Mouse (Mus musculus) spleen, adult 2 months (tissue): ENCODE data around the gene Pacs1. TPM values are rescaled to one million over a fixed set of nuclear protein-coding genes. Genes with fewer than 3 reads are reported as not detected.

ENCODE experiments used
- DNase-seq, 2 experiments: peaks; one replicate each; pipeline versions ENCODE4 v3.0.0 to v3.0.0-alpha.2; 2012 to 2021; ENCODE audit warnings: low spot score in 2 of 2, low read depth in 1 of 2
- H3K27ac ChIP-seq: fragments of 200-500 bp; 2 replicates; pipeline ENCODE4 v1.5.1; 2012; ENCODE audit warnings: low read length, inconsistent platforms; ENCODE audit not compliant: insufficient read depth
- H3K27me3 ChIP-seq: fragments of 200-500 bp; 2 replicates; pipeline ENCODE4 v1.6.1; 2012; ENCODE audit warnings: mild to moderate bottlenecking, moderate library complexity, low read length, inconsistent platforms; ENCODE audit not compliant: control insufficient read depth, insufficient read depth
- H3K36me3 ChIP-seq: fragments of 200-500 bp; 2 replicates; pipeline ENCODE4 v1.6.1; 2012; ENCODE audit warnings: mild to moderate bottlenecking, low read length, inconsistent platforms; ENCODE audit not compliant: control insufficient read depth, insufficient read depth
- H3K4me1 ChIP-seq: fragments of 200-500 bp; 2 replicates; pipeline ENCODE4 v1.6.1; 2011; ENCODE audit warnings: inconsistent platforms; ENCODE audit not compliant: control insufficient read depth, insufficient read depth, insufficient read length
- H3K4me3 ChIP-seq: fragments of 200-500 bp; 2 replicates; pipeline ENCODE4 v1.5.1; 2011; ENCODE audit warnings: mild to moderate bottlenecking, inconsistent platforms; ENCODE audit not compliant: insufficient read depth, insufficient read length; ENCODE audit errors: extremely low read depth
- CTCF ChIP-seq: fragments of 200-500 bp; IDR thresholded peaks from 2 replicates; pipeline ENCODE4 v1.5.1; 2011; ENCODE audit warnings: mild to moderate bottlenecking, inconsistent platforms; ENCODE audit not compliant: insufficient read depth, insufficient read length, insufficient replicate concordance; ENCODE audit errors: extremely low read depth
- POLR2A ChIP-seq: fragments of 200-500 bp; IDR thresholded peaks from 2 replicates; pipeline ENCODE4 v1.6.1; 2011; ENCODE audit warnings: low read depth, low read length, inconsistent platforms
- WGBS: fragments of 180-500 bp; shearing (Covaris S2); methylation state at CpG from one replicate; pipeline ENCODE4 v1.1.7; 2018; 5-methylcytosine and 5-hydroxymethylcytosine counted together
- polyA plus RNA-seq: library from polyadenylated mRNA; depleted of rRNA; stranded (reverse); fragments of >200 nt; gene quantifications from 2 replicates; pipeline ENCODE4 v1.2.3, GENCODE M21; 2012

Gene Pacs1
- polyA plus RNA-seq, 1 experiment: 35.0 TPM

GRCm38 (mm10) chr19:5277140-5277539 lies 4.2 kb upstream of the Pacs1 start:
- peaks cover 15% of the 10 kb centered on the region; the same call in 1 of the 2 replicates for H3K4me1 ChIP-seq
- H3K27me3 ChIP-seq: no peaks in the 10 kb centered on the region
- TF ChIP-seq CTCF (no peak), POLR2A (no peak)
- no peak overlapping the region for H3K27ac ChIP-seq
- 89% methylated on average over 3 of the region's 3 CpGs for WGBS
- no peak for DNase-seq
- no peak overlapping the region for H3K4me3 ChIP-seq
- peaks cover 31% of the 10 kb centered on the region for H3K36me3 ChIP-seq

GRCm38 (mm10) chr19:5276531-5276930 lies 3.6 kb upstream of the Pacs1 start:
- no peak overlapping the region for H3K27ac ChIP-seq
- 91% methylated on average over 2 of the region's 2 CpGs for WGBS

GRCm38 (mm10) chr19:5275736-5276135 lies 2.8 kb upstream of the Pacs1 start:
- no peak for DNase-seq
- no peak overlapping the region for H3K4me3 ChIP-seq
- H3K36me3 ChIP-seq: peaks cover 28% of the 10 kb centered on the region
- TF ChIP-seq CTCF (no peak), POLR2A (no peak)
- H3K4me1 ChIP-seq: peaks cover 18% of the 10 kb centered on the region; the same call in 1 of the 2 replicates
- 90% methylated on average over 5 of the region's 5 CpGs for WGBS
- no peaks in the 10 kb centered on the region for H3K27me3 ChIP-seq
- no peak overlapping the region for H3K27ac ChIP-seq

More at GRCm38 (mm10) chr19:5276531-5276930, 3.6 kb upstream of the Pacs1 start:
- Histone ChIP-seq H3K36me3 (peaks cover 31% of the 10 kb centered on the region), H3K27me3 (no peaks in the 10 kb centered on the region), H3K4me3 (no peak overlapping the region), H3K4me1 (peaks cover 18% of the 10 kb centered on the region; the same call in 1 of the 2 replicates)
- DNase-seq: no peak
- TF ChIP-seq CTCF: no peak; the same call in 1 of the 2 replicates
- TF ChIP-seq POLR2A: no peak

- H3K27ac ChIP-seq: peak overlapping the region; percentile 56
- TF ChIP-seq CTCF (no peak), POLR2A (no peak)
- no peaks in the 10 kb centered on the region for H3K27me3 ChIP-seq
- peaks cover 18% of the 10 kb centered on the region; the same call in 1 of the 2 replicates for H3K4me1 ChIP-seq
- peaks cover 24% of the 10 kb centered on the region for H3K36me3 ChIP-seq
- H3K4me3 ChIP-seq: no peak overlapping the region
- 69% methylated on average over 13 of the region's 13 CpGs for WGBS
- no peak for DNase-seq
These were observed 1.7 kb upstream of the Pacs1 start for GRCm38 (mm10) chr19:5274641-5275040.

GRCm38 (mm10) chr19:5273916-5274315 lies 997 bp upstream of the Pacs1 start:
- H3K27ac ChIP-seq: peak overlapping the region; percentile 94
- H3K4me1 ChIP-seq: peaks cover 18% of the 10 kb centered on the region; the same call in 1 of the 2 replicates
- TF ChIP-seq POLR2A: no peak
- TF ChIP-seq CTCF: no peak
- DNase-seq: no peak
- H3K36me3 ChIP-seq: peaks cover 16% of the 10 kb centered on the region
- H3K4me3 ChIP-seq: no peak overlapping the region
- 43% methylated on average over 4 of the region's 4 CpGs for WGBS
- no peaks in the 10 kb centered on the region for H3K27me3 ChIP-seq

GRCm38 (mm10) chr19:5272326-5272795 lies 558 bp downstream of the Pacs1 start:
- peaks cover 18% of the 10 kb centered on the region; the same call in 1 of the 2 replicates for H3K4me1 ChIP-seq
- DNase-seq: peak in 1 of 2 experiments; percentile 37
- 2% methylated on average over 30 of the region's 30 CpGs for WGBS

GRCm38 (mm10) chr19:5271430-5271829 lies 1.5 kb downstream of the Pacs1 start:
- Histone ChIP-seq H3K27me3 (no peaks in the 10 kb centered on the region), H3K4me3 (no peak overlapping the region), H3K4me1 (peaks cover 18% of the 10 kb centered on the region; the same call in 1 of the 2 replicates), H3K36me3 (peaks cover 5% of the 10 kb centered on the region), H3K27ac (no peak overlapping the region)
- no peak for DNase-seq
- TF ChIP-seq CTCF (no peak), POLR2A (no peak)
- WGBS: 32% methylated on average over 1 of the region's 1 CpGs

More at GRCm38 (mm10) chr19:5272326-5272795, 558 bp downstream of the Pacs1 start:
- H3K4me3 ChIP-seq: peak overlapping the region; percentile 92
- H3K27ac ChIP-seq: peak overlapping the region; percentile 94
- no peaks in the 10 kb centered on the region for H3K27me3 ChIP-seq
- TF ChIP-seq POLR2A: no peak
- no peak for TF ChIP-seq CTCF
- peaks cover 7% of the 10 kb centered on the region for H3K36me3 ChIP-seq

- no peak for TF ChIP-seq POLR2A
- TF ChIP-seq CTCF: no peak
- H3K27ac ChIP-seq: no peak overlapping the region
- peaks cover 16% of the 10 kb centered on the region; the same call in 1 of the 2 replicates for H3K4me1 ChIP-seq
- H3K36me3 ChIP-seq: no peaks in the 10 kb centered on the region; the same call in 1 of the 2 replicates
- 71% methylated on average over 5 of the region's 5 CpGs for WGBS
- H3K27me3 ChIP-seq: no peaks in the 10 kb centered on the region
- no peak overlapping the region for H3K4me3 ChIP-seq
- no peak for DNase-seq
These were observed 3.5 kb downstream of the Pacs1 start for GRCm38 (mm10) chr19:5269392-5269791.
